20 mouse cellular contexts compared by ENCODE assay signal in genomic region chr11:108682014-108682413, GRCm38 (mm10).
"Had no signal": no experiment of that assay in that cellular context is flagged by ENCODE, and none has a peak within 500 bp of the region (broad histone marks: within the 10 kb centered on the region; RNA-seq: fewer than 3 reads in every experiment).

No protein-coding gene starts in this region.

- H3K36me3 ChIP-seq: liver, embryonic 13.5 days; liver, embryonic 15.5 days; lung, embryonic 15.5 days; midbrain, embryonic 15.5 days; neural tube, embryonic 13.5 days; neural tube, embryonic 15.5 days; stomach, embryonic 15.5 days had no signal

- H3K27me3 ChIP-seq: liver, embryonic 13.5 days; liver, embryonic 15.5 days; lung, embryonic 15.5 days; megakaryocyte, embryonic 14.5 days; midbrain, embryonic 13.5 days; midbrain, embryonic 15.5 days; neural tube, embryonic 13.5 days; neural tube, embryonic 15.5 days; stomach, embryonic 15.5 days had no signal

- DNase-seq: liver, embryonic 13.5 days; liver, postnatal 0 days; lung, adult 2 months; lung, postnatal 14 days; lung, postnatal 36 days; right cerebral cortex, postnatal 14 days; thymus, adult 18-20 months; thymus, postnatal 14 days; thymus, postnatal 36 days had no signal

- H3K27ac ChIP-seq: liver, embryonic 13.5 days; liver, embryonic 15.5 days; lung, embryonic 15.5 days; macrophage; midbrain, embryonic 13.5 days; midbrain, embryonic 15.5 days; neural tube, embryonic 13.5 days; neural tube, embryonic 15.5 days; stomach, embryonic 15.5 days; stomach, postnatal 0 days had no signal

- ATAC-seq: liver, postnatal 0 days; lung, postnatal 0 days; midbrain, embryonic 13.5 days; midbrain, embryonic 15.5 days had no signal

- H3K4me3 ChIP-seq: liver, embryonic 13.5 days; liver, embryonic 15.5 days; lung, embryonic 15.5 days; megakaryocyte, embryonic 14.5 days; midbrain, embryonic 13.5 days; midbrain, embryonic 15.5 days; neural tube, embryonic 13.5 days; neural tube, embryonic 15.5 days; stomach, embryonic 15.5 days had no signal

- H3K4me1 ChIP-seq: liver, embryonic 13.5 days; liver, embryonic 15.5 days; lung, embryonic 15.5 days; megakaryocyte, embryonic 14.5 days; midbrain, embryonic 13.5 days; midbrain, embryonic 15.5 days; neural tube, embryonic 13.5 days; neural tube, embryonic 15.5 days; stomach, embryonic 15.5 days had no signal
